Mouse (Mus musculus) myocyte (in vitro differentiated cells): ENCODE results near the gene Tsc22d2. TPM values are rescaled to one million over a fixed set of nuclear protein-coding genes. Genes with fewer than 3 reads are reported as not detected.
A peak's percentile ranks its signal among the peaks of the same experiment; 100 is the strongest.

ENCODE experiments used
- H3K27me3 ChIP-seq: one replicate; pipeline ENCODE4 v1.6.1; 2011; ENCODE audit not compliant: control insufficient read depth, insufficient read depth, insufficient read length
- H3K36me3 ChIP-seq: one replicate; pipeline ENCODE4 v1.6.1; 2011; ENCODE audit not compliant: control insufficient read depth, insufficient read depth
- H3K4me2 ChIP-seq: one replicate; pipeline ENCODE4 v1.6.1; 2011; ENCODE audit warnings: low read depth, control low read depth
- H3K4me3 ChIP-seq: one replicate; pipeline ENCODE4 v1.5.1; 2011; ENCODE audit warnings: mild to moderate bottlenecking, control low read depth, moderate library complexity
- H3K79me2 ChIP-seq: one replicate; pipeline ENCODE4 v1.6.1; 2011; ENCODE audit not compliant: control insufficient read depth, insufficient read depth
- H3ac ChIP-seq: one replicate; pipeline ENCODE4 v1.6.1; 2011; ENCODE audit not compliant: control insufficient read depth, insufficient read length
- CEBPB ChIP-seq: IDR thresholded peaks from 2 replicates; pipeline ENCODE4 v1.6.1; 2011; ENCODE audit warnings: mild to moderate bottlenecking, moderate library complexity; ENCODE audit not compliant: poor library complexity, insufficient read depth, severe bottlenecking
- E2F4 ChIP-seq: IDR thresholded peaks from one replicate; pipeline ENCODE4 v1.6.1; 2011; ENCODE audit warnings: mild to moderate bottlenecking, control low read depth, moderate library complexity; ENCODE audit not compliant: insufficient read depth
- MAX ChIP-seq: IDR thresholded peaks from one replicate; pipeline ENCODE4 v1.6.1; 2011; ENCODE audit warnings: low read depth, mild to moderate bottlenecking, control low read depth
- MYOD1 ChIP-seq, 3 experiments: IDR thresholded peaks; one replicate each; pipeline ENCODE4 v1.6.1; 2011; ENCODE audit warnings: control low read depth in 2 of 3, low read depth in 2 of 3, mild to moderate bottlenecking in 2 of 3, moderate library complexity in 1 of 3; ENCODE audit not compliant: insufficient read length in 2 of 3, control insufficient read depth in 1 of 3
- MYOG ChIP-seq, 3 experiments: IDR thresholded peaks; one replicate each; pipeline ENCODE4 v1.6.1; 2011; ENCODE audit warnings: control low read depth in 2 of 3, low read depth in 2 of 3, mild to moderate bottlenecking in 2 of 3; ENCODE audit not compliant: insufficient read length in 2 of 3, control insufficient read depth in 1 of 3, insufficient read depth in 1 of 3
- POLR2A ChIP-seq: IDR thresholded peaks from one replicate; pipeline ENCODE4 v1.6.1; 2011; ENCODE audit warnings: low read depth, mild to moderate bottlenecking, control low read depth, moderate library complexity; ENCODE audit not compliant: insufficient read length
- POLR2AphosphoS2 ChIP-seq: IDR thresholded peaks from one replicate; pipeline ENCODE4 v1.6.1; 2011; ENCODE audit warnings: low read depth, control low read depth; ENCODE audit not compliant: insufficient read length
- REST ChIP-seq: IDR thresholded peaks from one replicate; pipeline ENCODE4 v1.6.1; 2011; ENCODE audit warnings: mild to moderate bottlenecking, control low read depth, moderate library complexity; ENCODE audit not compliant: insufficient read depth, insufficient read length
- SRF ChIP-seq: IDR thresholded peaks from one replicate; pipeline ENCODE4 v1.6.1; 2011; ENCODE audit warnings: low read depth; ENCODE audit not compliant: control insufficient read depth, insufficient read length
- TCF12 ChIP-seq: IDR thresholded peaks from one replicate; pipeline ENCODE4 v1.6.1; 2011; ENCODE audit warnings: mild to moderate bottlenecking, control low read depth; ENCODE audit not compliant: poor library complexity, insufficient read depth, severe bottlenecking
- TCF3 ChIP-seq: IDR thresholded peaks from one replicate; pipeline ENCODE4 v1.6.1; 2011; ENCODE audit warnings: low read depth, control low read depth; ENCODE audit not compliant: insufficient read length
- USF1 ChIP-seq: IDR thresholded peaks from one replicate; pipeline ENCODE4 v1.6.1; 2011; ENCODE audit warnings: low read depth, mild to moderate bottlenecking, control low read depth, moderate library complexity
- polyA plus RNA-seq: library from polyadenylated mRNA; unstranded; fragments of >200 nt; fragmentation: generic; extraction: Trizol; gene quantifications from one replicate; pipeline ENCODE4 v1.2.1, GENCODE M21; 2012; ENCODE audit warnings: missing spikeins

Gene Tsc22d2
- polyA plus RNA-seq: 14.2 TPM

- Histone ChIP-seq H3K4me3 (peak within 1 kb of the TSS; percentile 65), H3K4me2 (peak within 1 kb of the TSS; percentile 66), H3K79me2 (peaks cover 38% of the 10 kb centered on the region), H3K36me3 (no peaks in the 10 kb centered on the region), H3K27me3 (no peaks in the 10 kb centered on the region), H3ac (peak within 1 kb of the TSS; percentile 81)
- TF ChIP-seq REST: no peak
- no peak for TF ChIP-seq TCF12
- TF ChIP-seq POLR2AphosphoS2: peak; percentile 88
- no peak for TF ChIP-seq E2F4
- TF ChIP-seq SRF: no peak
- TF ChIP-seq MAX: no peak
- peak in 2 of 3 experiments; percentile 5 to 40 for TF ChIP-seq MYOD1 (IDR thresholded peaks at IDR 0.05; ENCODE audit: control insufficient read depth in 1 of 3, insufficient read length in 2 of 3, low read depth in 2 of 3)
- TF ChIP-seq TCF3: no peak
- TF ChIP-seq USF1: peak; percentile 62
- TF ChIP-seq POLR2A: peak; percentile 87
- no peak for TF ChIP-seq CEBPB
- peak in 2 of 3 experiments; percentile 21 to 44 for TF ChIP-seq MYOG (IDR thresholded peaks at IDR 0.05; ENCODE audit: control insufficient read depth in 1 of 3, insufficient read depth in 1 of 3, insufficient read length in 2 of 3, low read depth in 2 of 3)
Measured at GRCm38 (mm10) chr3:58414234-58414938, at the start of gene Tsc22d2. Gene Tsc22d2, plus strand, starts transcription at chr3:58414715.

GRCm38 (mm10) chr3:58366756-58367155 lies 47.8 kb upstream of the Tsc22d2 start:
- Histone ChIP-seq H3K79me2 (no peaks in the 10 kb centered on the region), H3K36me3 (no peaks in the 10 kb centered on the region), H3K27me3 (no peaks in the 10 kb centered on the region), H3ac (no peak overlapping the region), H3K4me3 (no peak overlapping the region), H3K4me2 (peak overlapping the region; percentile 30)
- TF ChIP-seq CEBPB (no peak), REST (no peak), E2F4 (no peak), TCF3 (no peak), SRF (no peak), USF1 (no peak), MYOD1 (IDR thresholded peaks at IDR 0.05; ENCODE audit: control insufficient read depth in 1 of 3, insufficient read length in 2 of 3, low read depth in 2 of 3) (no peak), POLR2A (no peak)

- Histone ChIP-seq H3ac (no peak overlapping the region), H3K4me2 (peak overlapping the region; percentile 79), H3K27me3 (no peaks in the 10 kb centered on the region), H3K4me3 (no peak overlapping the region), H3K36me3 (no peaks in the 10 kb centered on the region), H3K79me2 (no peaks in the 10 kb centered on the region)
- TF ChIP-seq TCF12: no peak
- no peak for TF ChIP-seq POLR2AphosphoS2
- no peak for TF ChIP-seq REST
- no peak for TF ChIP-seq E2F4
- TF ChIP-seq MYOG (IDR thresholded peaks at IDR 0.05; ENCODE audit: control insufficient read depth in 1 of 3, insufficient read depth in 1 of 3, insufficient read length in 2 of 3, low read depth in 2 of 3): no peak
- TF ChIP-seq MAX: no peak
- TF ChIP-seq USF1: no peak
- TF ChIP-seq POLR2A: no peak
- TF ChIP-seq SRF: no peak
- TF ChIP-seq TCF3: no peak
- no peak for TF ChIP-seq CEBPB
- no peak for TF ChIP-seq MYOD1 (IDR thresholded peaks at IDR 0.05; ENCODE audit: control insufficient read depth in 1 of 3, insufficient read length in 2 of 3, low read depth in 2 of 3)
Measured at GRCm38 (mm10) chr3:58370811-58371210, 43.7 kb upstream of the Tsc22d2 start.

GRCm38 (mm10) chr3:58372066-58372904 lies 42.2 kb upstream of the Tsc22d2 start:
- TF ChIP-seq MYOD1 (IDR thresholded peaks at IDR 0.05; ENCODE audit: control insufficient read depth in 1 of 3, insufficient read length in 2 of 3, low read depth in 2 of 3) (peak in 2 of 3 experiments; percentile 3 to 36), MYOG (IDR thresholded peaks at IDR 0.05; ENCODE audit: control insufficient read depth in 1 of 3, insufficient read depth in 1 of 3, insufficient read length in 2 of 3, low read depth in 2 of 3) (peak in 1 of 3 experiments; percentile 2), TCF12 (no peak), POLR2A (peak; percentile 43), CEBPB (peak; percentile 66), USF1 (no peak), POLR2AphosphoS2 (peak; percentile 40)
- Histone ChIP-seq H3K36me3 (no peaks in the 10 kb centered on the region), H3K4me3 (peak overlapping the region; percentile 3), H3K4me2 (peak overlapping the region; percentile 79), H3K27me3 (no peaks in the 10 kb centered on the region), H3K79me2 (no peaks in the 10 kb centered on the region), H3ac (no peak overlapping the region)
